In the genomic region with DNA sequence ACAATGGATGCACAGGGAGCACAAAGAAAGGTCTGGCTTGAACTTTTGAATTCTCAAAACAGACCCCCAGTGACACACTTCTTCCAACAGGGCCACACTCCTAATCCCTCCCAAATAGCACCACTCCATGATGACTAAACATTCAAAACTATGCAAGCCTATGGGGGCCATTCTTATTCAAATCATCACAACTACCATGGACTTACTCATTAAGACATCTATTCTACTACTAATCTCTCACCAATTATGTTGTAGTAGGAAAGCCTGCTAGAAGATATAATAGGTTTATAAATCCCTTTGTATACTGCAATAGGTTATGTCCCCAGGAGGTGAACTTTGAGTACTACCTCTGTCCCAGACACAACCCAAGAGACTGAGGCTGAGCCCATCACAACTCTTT, we compare ENCODE assay signal across 30 mouse cellular contexts.
DNase-seq lines count a peak whose midpoint lies in the region; ATAC-seq lines count a peak whose summit lies in the region.
"Had no signal": no experiment of that assay in that cellular context is flagged by ENCODE, and none has a peak within 500 bp of the region (broad histone marks: within the 10 kb centered on the region; RNA-seq: fewer than 3 reads in every experiment).

No protein-coding gene starts in this region.

- no peak overlapping the region for H3K4me2 ChIP-seq in forebrain, embryonic 12.5 days
- H3K4me2 ChIP-seq in forebrain, embryonic 16.5 days (ENCODE audit: low read length): no peak overlapping the region
- no peak overlapping the region for H3K4me2 ChIP-seq in midbrain, embryonic 13.5 days (replicated peaks)
- H3K4me2 ChIP-seq in midbrain, embryonic 16.5 days (ENCODE audit: low read length): no peak overlapping the region
- H3K4me2 ChIP-seq in forebrain, embryonic 14.5 days (ENCODE audit: low read length): no peak overlapping the region
- H3K4me2 ChIP-seq: embryonic facial prominence, embryonic 13.5 days; heart, embryonic 12.5 days; heart, embryonic 15.5 days; hindbrain, embryonic 14.5 days had no signal

- no peaks in the 10 kb centered on the region for H3K9me3 ChIP-seq in forebrain, embryonic 12.5 days
- H3K9me3 ChIP-seq in forebrain, embryonic 16.5 days (ENCODE audit: control insufficient read depth, low read length): no peaks in the 10 kb centered on the region
- H3K9me3 ChIP-seq in midbrain, embryonic 13.5 days: no peaks in the 10 kb centered on the region
- H3K9me3 ChIP-seq in midbrain, embryonic 16.5 days (replicated peaks; ENCODE audit: control insufficient read depth, low read length, poor library complexity, severe bottlenecking): no peaks in the 10 kb centered on the region; the same call in 1 of the 2 replicates
- no peaks in the 10 kb centered on the region for H3K9me3 ChIP-seq in forebrain, embryonic 14.5 days (replicated peaks; ENCODE audit: control insufficient read depth, low read length)
- H3K9me3 ChIP-seq: embryonic facial prominence, embryonic 10.5 days; embryonic facial prominence, embryonic 13.5 days; heart, embryonic 12.5 days; heart, embryonic 15.5 days had no signal

- no peak overlapping the region for H3K27ac ChIP-seq in forebrain, embryonic 12.5 days
- H3K27ac ChIP-seq in forebrain, embryonic 16.5 days (ENCODE audit: low read length): no peak overlapping the region
- no peak overlapping the region for H3K27ac ChIP-seq in midbrain, embryonic 13.5 days
- H3K27ac ChIP-seq in midbrain, embryonic 16.5 days (ENCODE audit: low read length): no peak overlapping the region
- H3K27ac ChIP-seq in forebrain, embryonic 14.5 days (ENCODE audit: low read depth, low read length): no peak overlapping the region
- H3K27ac ChIP-seq: embryonic facial prominence, embryonic 10.5 days; embryonic facial prominence, embryonic 13.5 days; gastrocnemius, adult 2 months; heart, embryonic 15.5 days; hindbrain, embryonic 14.5 days; hindbrain, postnatal 0 days had no signal

- H3K9ac ChIP-seq in forebrain, embryonic 12.5 days: no peak overlapping the region
- H3K9ac ChIP-seq in forebrain, embryonic 16.5 days (replicated peaks; ENCODE audit: low read depth, low read length): no peak overlapping the region
- H3K9ac ChIP-seq in midbrain, embryonic 13.5 days (replicated peaks): no peak overlapping the region
- no peak overlapping the region for H3K9ac ChIP-seq in midbrain, embryonic 16.5 days (ENCODE audit: low read depth, low read length)
- no peak overlapping the region for H3K9ac ChIP-seq in forebrain, embryonic 14.5 days (ENCODE audit: low read length)
- H3K9ac ChIP-seq: embryonic facial prominence, embryonic 13.5 days; heart, embryonic 12.5 days; heart, embryonic 15.5 days; hindbrain, embryonic 14.5 days had no signal

- peaks cover 7% of the 10 kb centered on the region; the same call in 1 of the 2 replicates for H3K27me3 ChIP-seq in forebrain, embryonic 12.5 days
- H3K27me3 ChIP-seq in forebrain, embryonic 16.5 days (replicated peaks; ENCODE audit: control insufficient read depth, insufficient read depth, low read length): no peaks in the 10 kb centered on the region
- peaks cover 5% of the 10 kb centered on the region; the same call in 1 of the 2 replicates for H3K27me3 ChIP-seq in midbrain, embryonic 13.5 days
- no peaks in the 10 kb centered on the region for H3K27me3 ChIP-seq in midbrain, embryonic 16.5 days (ENCODE audit: control insufficient read depth, insufficient read depth, low read depth, low read length)
- H3K27me3 ChIP-seq in forebrain, embryonic 14.5 days (replicated peaks; ENCODE audit: control insufficient read depth, insufficient read depth, low read length): no peaks in the 10 kb centered on the region
- H3K27me3 ChIP-seq: embryonic facial prominence, embryonic 13.5 days; heart, embryonic 12.5 days; heart, embryonic 15.5 days had no signal

- peak; percentile 20 for DNase-seq in ZHBTc4 (ENCODE audit: low read depth, low spot score)
- peak; percentile 6 for DNase-seq in forebrain, embryonic 14.5 days (ENCODE audit: low spot score)
- no peak for DNase-seq in yolk sac, embryonic 10.5 days (ENCODE audit: low spot score)
- no peak for DNase-seq in gastrocnemius, postnatal 10 days
- DNase-seq: adrenal gland, adult 2 months; adrenal gland, postnatal 14 days; cerebellum, adult 11-12 months; cerebellum, adult 8-10 months; cerebellum, postnatal 10 days; cerebellum, postnatal 36 days; embryo, embryonic 11 days; gastrocnemius, adult 2 months; gastrocnemius, postnatal 25 days; heart, adult 18-20 months; heart, postnatal 10 days; heart, postnatal 4 days had no signal

- peak; percentile 83 for ATAC-seq in forebrain, embryonic 12.5 days (ENCODE audit: low FRiP score)
- no peak for ATAC-seq in forebrain, embryonic 16.5 days
- ATAC-seq in midbrain, embryonic 13.5 days: peak; percentile 68
- no peak for ATAC-seq in midbrain, embryonic 16.5 days
- ATAC-seq in forebrain, embryonic 14.5 days: peak; percentile 37; the same call in 1 of the 2 replicates
- ATAC-seq: CD4-positive, CD25-positive, alpha-beta regulatory T cell, adult 4 months; hindbrain, postnatal 0 days; inflammation-experienced regulatory T-cells, adult 6 months; intestine, embryonic 16.5 days had no signal

- no peaks in the 10 kb centered on the region for H3K4me1 ChIP-seq in forebrain, embryonic 12.5 days
- H3K4me1 ChIP-seq in forebrain, embryonic 16.5 days (replicated peaks; ENCODE audit: control insufficient read depth, insufficient read depth, low read length): no peaks in the 10 kb centered on the region
- H3K4me1 ChIP-seq in midbrain, embryonic 13.5 days (replicated peaks): no peaks in the 10 kb centered on the region
- no peaks in the 10 kb centered on the region for H3K4me1 ChIP-seq in midbrain, embryonic 16.5 days (ENCODE audit: control insufficient read depth, insufficient read depth, low read length)
- no peaks in the 10 kb centered on the region for H3K4me1 ChIP-seq in forebrain, embryonic 14.5 days (ENCODE audit: control insufficient read depth, insufficient read depth, low read length)
- H3K4me1 ChIP-seq: embryonic facial prominence, embryonic 10.5 days; embryonic facial prominence, embryonic 13.5 days; heart, embryonic 12.5 days; heart, embryonic 15.5 days had no signal

- H3K36me3 ChIP-seq in forebrain, embryonic 12.5 days (replicated peaks): no peaks in the 10 kb centered on the region
- no peaks in the 10 kb centered on the region for H3K36me3 ChIP-seq in forebrain, embryonic 16.5 days (ENCODE audit: control insufficient read depth, insufficient read depth)
- H3K36me3 ChIP-seq in midbrain, embryonic 13.5 days: no peaks in the 10 kb centered on the region
- H3K36me3 ChIP-seq in midbrain, embryonic 16.5 days (ENCODE audit: control insufficient read depth, insufficient read depth, low read length): no peaks in the 10 kb centered on the region
- H3K36me3 ChIP-seq in forebrain, embryonic 14.5 days (ENCODE audit: control insufficient read depth, insufficient read depth, low read length): no peaks in the 10 kb centered on the region
- H3K36me3 ChIP-seq: embryonic facial prominence, embryonic 10.5 days; embryonic facial prominence, embryonic 13.5 days; heart, embryonic 12.5 days; heart, embryonic 15.5 days had no signal

- H3K4me3 ChIP-seq in forebrain, embryonic 12.5 days (replicated peaks): no peak overlapping the region
- no peak overlapping the region for H3K4me3 ChIP-seq in forebrain, embryonic 16.5 days (replicated peaks; ENCODE audit: low read length)
- no peak overlapping the region for H3K4me3 ChIP-seq in midbrain, embryonic 13.5 days (replicated peaks)
- H3K4me3 ChIP-seq in midbrain, embryonic 16.5 days (ENCODE audit: low read depth, low read length): no peak overlapping the region
- no peak overlapping the region for H3K4me3 ChIP-seq in forebrain, embryonic 14.5 days (ENCODE audit: low read depth, low read length)
- H3K4me3 ChIP-seq: embryonic facial prominence, embryonic 10.5 days; embryonic facial prominence, embryonic 13.5 days; erythroblast, embryonic 14.5 days; gastrocnemius, adult 2 months; heart, embryonic 12.5 days; heart, embryonic 15.5 days had no signal

Comparison
In these comparisons a context has a peak if more than half of its experiments do, and no peak if none do; other contexts are left out.
1. ATAC-seq: peak in forebrain, embryonic 12.5 days (single experiment), midbrain, embryonic 13.5 days (single experiment) and forebrain, embryonic 14.5 days (single experiment); none in forebrain, embryonic 16.5 days (single experiment) and midbrain, embryonic 16.5 days (single experiment).
2. DNase-seq: peak in ZHBTc4 (single experiment) and forebrain, embryonic 14.5 days (single experiment); none in yolk sac, embryonic 10.5 days (single experiment) and gastrocnemius, postnatal 10 days (single experiment).